Mouse (Mus musculus) MEL (cell line): ENCODE data around the gene Ergic2. TPM values are rescaled to one million over a fixed set of nuclear protein-coding genes. Genes with fewer than 3 reads are reported as not detected.

Experiments used
- DNase-seq: peaks from one replicate; pipeline ENCODE4 v3.0.0; 2011; ENCODE audit warnings: low read depth, low spot score
- H3K27ac ChIP-seq: 2 replicates; pipeline ENCODE4 v1.5.1; 2012; ENCODE audit warnings: low read depth, mild to moderate bottlenecking, control low read depth, low read length, moderate library complexity; ENCODE audit not compliant: control insufficient read depth
- H3K27me3 ChIP-seq, 2 experiments: fragments of 150-350 bp in 1 of 2; sonication (generic) in 1 of 2; 2 replicates each; pipeline ENCODE4 v1.6.1; 2012; ENCODE audit warnings: low read length in 2 of 2, mild to moderate bottlenecking in 2 of 2, improper control_type of control experiment in 1 of 2, moderate library complexity in 1 of 2; ENCODE audit not compliant: insufficient read depth in 2 of 2, control insufficient read depth in 1 of 2
- H3K36me3 ChIP-seq, 2 experiments: 2 replicates each; pipeline ENCODE4 v1.6.1; 2012 to 2014; ENCODE audit warnings: low read length in 2 of 2, improper control_type of control experiment in 1 of 2, inconsistent platforms in 1 of 2, mild to moderate bottlenecking in 1 of 2; ENCODE audit not compliant: insufficient read depth in 2 of 2, control insufficient read depth in 1 of 2
- H3K4me1 ChIP-seq, 2 experiments: fragments of 150-350 bp in 1 of 2; sonication (generic) in 1 of 2; 2 replicates each; pipeline ENCODE4 v1.6.1; 2012; ENCODE audit warnings: low read length in 2 of 2, improper control_type of control experiment in 1 of 2, mild to moderate bottlenecking in 1 of 2; ENCODE audit not compliant: insufficient read depth in 2 of 2, control insufficient read depth in 1 of 2
- H3K4me3 ChIP-seq, 2 experiments: fragments of 150-350 bp in 1 of 2; sonication (generic) in 1 of 2; 2 replicates each; pipeline ENCODE4 v1.5.1; 2012; ENCODE audit warnings: low read depth in 2 of 2, low read length in 2 of 2, mild to moderate bottlenecking in 2 of 2, moderate library complexity in 2 of 2, control low read depth in 1 of 2, improper control_type of control experiment in 1 of 2; ENCODE audit not compliant: control insufficient read depth in 1 of 2, insufficient read depth in 1 of 2
- H3K79me2 ChIP-seq: 2 replicates; pipeline ENCODE4 v1.6.1; 2012; ENCODE audit warnings: mild to moderate bottlenecking, low read length, moderate library complexity; ENCODE audit not compliant: control insufficient read depth, poor library complexity, insufficient read depth
- H3K9ac ChIP-seq: 2 replicates; pipeline ENCODE4 v1.6.1; 2012; ENCODE audit warnings: low read depth, mild to moderate bottlenecking, control low read depth, low read length, moderate library complexity; ENCODE audit not compliant: control insufficient read depth, poor library complexity, severe bottlenecking
- H3K9me3 ChIP-seq: fragments of 150-350 bp; sonication (generic); replicated peaks from 2 replicates; pipeline ENCODE4 v1.6.1; 2012; ENCODE audit warnings: mild to moderate bottlenecking, low read length, improper control_type of control experiment, moderate library complexity; ENCODE audit not compliant: insufficient read depth
- BHLHE40 ChIP-seq: IDR thresholded peaks from 2 replicates; pipeline ENCODE4 v1.6.1; 2012; ENCODE audit warnings: low read depth, mild to moderate bottlenecking, inconsistent platforms, low read length, improper control_type of control experiment, borderline replicate concordance
- CHD1 ChIP-seq: IDR thresholded peaks from 2 replicates; pipeline ENCODE4 v1.6.1; 2012; ENCODE audit warnings: low read depth, mild to moderate bottlenecking, inconsistent platforms, low read length, improper control_type of control experiment
- ELF1 ChIP-seq: IDR thresholded peaks from 2 replicates; pipeline ENCODE4 v1.6.1; 2014; ENCODE audit warnings: low read depth, mild to moderate bottlenecking, inconsistent platforms, low read length, improper control_type of control experiment, moderate library complexity
- ETS1 ChIP-seq: IDR thresholded peaks from 2 replicates; pipeline ENCODE4 v1.6.1; 2012; ENCODE audit warnings: low read depth, mild to moderate bottlenecking, inconsistent platforms, low read length, improper control_type of control experiment, moderate library complexity
- GATA1 ChIP-seq: IDR thresholded peaks from 2 replicates; pipeline ENCODE4 v1.6.1; 2011; ENCODE audit warnings: low read depth, low read length, improper control_type of control experiment
- MAFK ChIP-seq: IDR thresholded peaks from 2 replicates; pipeline ENCODE4 v1.6.1; 2011; ENCODE audit warnings: low read depth, mild to moderate bottlenecking, low read length, improper control_type of control experiment, borderline replicate concordance
- MAX ChIP-seq: IDR thresholded peaks from 2 replicates; pipeline ENCODE4 v1.6.1; 2011; ENCODE audit warnings: low read length, improper control_type of control experiment
- MXI1 ChIP-seq: IDR thresholded peaks from 2 replicates; pipeline ENCODE4 v1.6.1; 2011; ENCODE audit warnings: mild to moderate bottlenecking, low read depth, low read length, improper control_type of control experiment
- MYB ChIP-seq: IDR thresholded peaks from 2 replicates; pipeline ENCODE4 v1.6.1; 2011; ENCODE audit warnings: mild to moderate bottlenecking, low read depth, low read length, improper control_type of control experiment
- NELFE ChIP-seq: IDR thresholded peaks from 2 replicates; pipeline ENCODE4 v1.6.1; 2011; ENCODE audit warnings: low read depth, low read length, improper control_type of control experiment
- POLR2AphosphoS5 ChIP-seq: IDR thresholded peaks from 2 replicates; pipeline ENCODE4 v1.6.1; 2012; ENCODE audit warnings: low read depth, borderline replicate concordance, mild to moderate bottlenecking, inconsistent platforms, low read length, moderate library complexity, mixed read lengths
- RAD21 ChIP-seq: IDR thresholded peaks from 2 replicates; pipeline ENCODE4 v1.6.1; 2011; ENCODE audit warnings: mild to moderate bottlenecking, low read depth, low read length, improper control_type of control experiment
- SMC3 ChIP-seq: IDR thresholded peaks from 2 replicates; pipeline ENCODE4 v1.6.1; 2011; ENCODE audit warnings: low read depth, low read length, improper control_type of control experiment
- TAL1 ChIP-seq: IDR thresholded peaks from 2 replicates; pipeline ENCODE4 v1.6.1; 2012; ENCODE audit warnings: mild to moderate bottlenecking, inconsistent platforms, low read length, moderate library complexity, mixed read lengths
- TCF12 ChIP-seq: IDR thresholded peaks from 2 replicates; pipeline ENCODE4 v1.6.1; 2014; ENCODE audit warnings: low read depth, mild to moderate bottlenecking, inconsistent platforms, low read length, improper control_type of control experiment, moderate library complexity
- UBTF ChIP-seq: IDR thresholded peaks from 2 replicates; pipeline ENCODE4 v1.6.1; 2012; ENCODE audit warnings: low read depth, mild to moderate bottlenecking, inconsistent platforms, low read length, improper control_type of control experiment, moderate library complexity, borderline replicate concordance; ENCODE audit not compliant: insufficient read depth
- USF1 ChIP-seq: IDR thresholded peaks from 2 replicates; pipeline ENCODE4 v1.6.1; 2014; ENCODE audit warnings: low read depth, mild to moderate bottlenecking, inconsistent platforms, low read length, improper control_type of control experiment, moderate library complexity
- ZKSCAN1 ChIP-seq: IDR thresholded peaks from 2 replicates; pipeline ENCODE4 v1.6.1; 2012; ENCODE audit warnings: low read depth, mild to moderate bottlenecking, inconsistent platforms, low read length, improper control_type of control experiment, moderate library complexity
- ZMIZ1 ChIP-seq: IDR thresholded peaks from 2 replicates; pipeline ENCODE4 v1.6.1; 2012; ENCODE audit warnings: low read depth, mild to moderate bottlenecking, inconsistent platforms, low read length, improper control_type of control experiment, moderate library complexity
- polyA plus RNA-seq, 2 experiments: library from polyadenylated mRNA; stranded (reverse) in 1 of 2; unstranded in 1 of 2; fragments of >175 nt in 1 of 2; fragments of >200 nt in 1 of 2; gene quantifications; 2 replicates each; pipeline versions ENCODE4 v1.2.1 to v1.2.4; 2012; ENCODE audit warnings: low replicate concordance in 2 of 2, low read depth in 1 of 2; ENCODE audit not compliant: insufficient read length in 2 of 2, insufficient read depth in 1 of 2, missing spikeins in 1 of 2
- total RNA-seq: library from RNA; depleted of rRNA; stranded (reverse); fragments of 300-350 nt; gene quantifications from 2 replicates; pipeline ENCODE4 v1.2.3, GENCODE M21; 2012

Ergic2 gene
- total and polyA plus RNA-seq, 3 experiments, result 41.8 to 84.9 TPM; not detected in 1

GRCm38 (mm10) chr6:148211897-148212680, at the start of gene Ergic2 (continued):
- TF ChIP-seq MAX, result peak; percentile 74
- TF ChIP-seq SMC3, result no peak
- TF ChIP-seq NELFE, result peak; percentile 90
- TF ChIP-seq ZKSCAN1, result no peak
- TF ChIP-seq GATA1, result peak; percentile 18; the same call in 1 of the 2 replicates

DNA sequence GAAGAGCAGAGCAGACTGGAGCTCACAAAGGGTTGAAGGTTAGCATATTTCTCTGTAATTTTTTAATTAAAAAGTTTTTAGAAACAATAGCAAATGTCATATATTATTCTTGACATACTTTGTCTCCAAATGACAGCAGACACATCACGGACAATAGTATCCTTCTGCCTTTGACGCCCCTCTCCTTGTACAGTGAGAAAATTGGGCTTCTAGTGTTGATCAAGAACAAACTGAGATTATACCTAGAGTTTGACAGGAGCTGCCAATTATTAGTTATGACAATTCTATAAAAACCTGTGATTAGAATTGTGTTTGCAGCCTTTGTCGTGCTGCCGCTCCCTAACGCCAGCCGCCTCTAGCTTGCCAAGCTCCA, 48.5 kb upstream of the Ergic2 start:
- TF ChIP-seq ELF1 (no peak), MAX (no peak), TAL1 (no peak), ZMIZ1 (no peak), TCF12 (no peak), SMC3 (no peak), MXI1 (no peak), RAD21 (no peak), MYB (no peak), BHLHE40 (no peak), ETS1 (no peak), USF1 (no peak), CHD1 (no peak)
- Histone ChIP-seq H3K9ac (no peak overlapping the region), H3K27me3 (no peaks in the 10 kb centered on the region; a peak in 1 of 4 replicates), H3K9me3 (no peaks in the 10 kb centered on the region), H3K27ac (no peak overlapping the region), H3K4me1 (no peaks in the 10 kb centered on the region), H3K36me3 (no peaks in the 10 kb centered on the region), H3K4me3 (no peak overlapping the region), H3K79me2 (no peaks in the 10 kb centered on the region)
- no peak for DNase-seq

DNA sequence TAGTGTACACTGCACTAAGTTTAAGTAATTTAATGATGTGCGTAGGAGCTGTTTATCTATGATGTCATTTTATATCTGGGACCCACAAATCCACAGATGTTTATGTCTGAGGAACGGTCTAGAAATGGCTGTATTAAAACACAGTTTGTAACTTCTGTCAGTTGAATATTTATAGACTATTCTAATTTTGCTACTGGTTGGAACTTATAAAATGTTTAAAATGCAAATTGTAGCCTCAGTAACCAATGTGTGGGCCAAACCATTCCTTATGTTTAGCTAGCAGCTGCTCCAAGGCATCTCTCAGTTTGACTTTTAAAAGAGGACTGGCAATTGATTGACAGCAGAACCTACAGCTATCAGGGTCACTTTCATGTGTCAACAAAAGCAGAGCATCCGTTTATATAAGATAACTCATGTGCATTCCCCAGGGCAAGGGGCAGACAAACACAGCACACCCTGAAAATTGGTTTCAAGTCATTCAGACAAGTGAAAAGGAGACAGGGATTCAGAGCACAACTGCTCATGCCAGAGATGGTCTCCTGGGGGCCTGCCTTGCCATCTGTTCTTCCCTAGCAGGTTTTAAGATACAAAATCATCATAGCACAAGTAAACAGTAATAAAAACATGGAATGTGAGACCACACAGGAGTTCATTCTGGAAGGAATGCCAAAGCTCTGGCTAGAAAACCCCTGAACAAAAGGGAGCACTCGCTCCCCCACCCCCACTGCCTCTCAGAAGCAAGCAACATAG, 48.0 kb upstream of the Ergic2 start:
- Histone ChIP-seq H3K4me3 (no peak overlapping the region), H3K4me1 (no peaks in the 10 kb centered on the region), H3K9ac (no peak overlapping the region), H3K27me3 (no peaks in the 10 kb centered on the region; a peak in 2 of 4 replicates), H3K9me3 (no peaks in the 10 kb centered on the region), H3K36me3 (no peaks in the 10 kb centered on the region), H3K27ac (no peak overlapping the region), H3K79me2 (no peaks in the 10 kb centered on the region)
- DNase-seq, result no peak
- TF ChIP-seq MXI1, result no peak
- TF ChIP-seq RAD21, result no peak
- TF ChIP-seq MYB, result no peak
- TF ChIP-seq UBTF, result no peak
- no peak for TF ChIP-seq POLR2AphosphoS5
- TF ChIP-seq ELF1, result no peak
- no peak for TF ChIP-seq MAFK
